Mouse (Mus musculus) gastrocnemius, adult 8-10 months (tissue): Measurements from ENCODE around the gene Lrrc38. TPM values are rescaled to one million over a fixed set of nuclear protein-coding genes. Genes with fewer than 3 reads are reported as not detected.

ENCODE experiments used
- total RNA-seq, 4 experiments: library from RNA; stranded (reverse); gene quantifications; 2 replicates each; pipeline ENCODE4 v1.2.4; 2022

The Lrrc38 gene
- total RNA-seq, 4 experiments from 2014 or later, result 19.6 to 40.5 (median 28.9) TPM

Other genes starting within 250 kb of the Lrrc38 start
- 10 to 100 TPM; 20.3 to 28.1 (median 25.8) TPM for gene Prdm2, start 136.8 kb upstream of the Lrrc38 start, total RNA-seq
- 1 to 10 TPM; 2.9 to 4.9 (median 4.2) TPM for gene Pdpn, start 50.2 kb upstream of the Lrrc38 start, total RNA-seq
- gene Pramel1, start 44.7 kb downstream of the Lrrc38 start, total RNA-seq, result not detected
- gene Pramef8, start 62.7 kb downstream of the Lrrc38 start, total RNA-seq, result 1 to 10 TPM; 6.2 to 9.2 (median 7.4) TPM
- gene Oog4, start 100.6 kb downstream of the Lrrc38 start, total RNA-seq, result not detected
- gene Gm13043, start 161.6 kb downstream of the Lrrc38 start, total RNA-seq, result not detected
- gene Gm13040, start 186.2 kb downstream of the Lrrc38 start, total RNA-seq, result not detected
- gene BC080695, start 201.9 kb downstream of the Lrrc38 start, total RNA-seq, result not detected
- not detected for gene Gm13057, start 202.0 kb downstream of the Lrrc38 start, total RNA-seq